Mouse (Mus musculus) adrenal gland, adult 2 months (tissue): Measurements from ENCODE around the gene Cngb1. TPM values are rescaled to one million over a fixed set of nuclear protein-coding genes. Genes with fewer than 3 reads are reported as not detected.
A peak's percentile ranks its signal among the peaks of the same experiment; 100 is the strongest.

ENCODE experiments used
- DNase-seq: peaks from one replicate; pipeline ENCODE4 v3.0.0; 2021
- long read RNA-seq: library from polyadenylated mRNA; stranded (forward); transcript quantifications from one replicate; pipeline ENCODE4 v2.0.0, GENCODE M21; 2021
- polyA plus RNA-seq: library from polyadenylated mRNA; depleted of rRNA; stranded (reverse); fragments of >200 nt; gene quantifications from 2 replicates; pipeline ENCODE4 v1.2.3, GENCODE M21; 2012; rRNA removed
- total RNA-seq, 2 experiments: library from RNA; stranded (reverse); gene quantifications; 2 replicates each; pipeline ENCODE4 v1.2.3; 2021

The Cngb1 gene
- total RNA-seq (1 to 10 TPM in 1 of 2 experiments, under 1 TPM in 1; 0.55 to 1.1 TPM), polyA plus RNA-seq (0.57 and 0.71 TPM in 2 replicates)
- long read RNA-seq, partial matches to known transcripts, result 1 of 3 reads
- long read RNA-seq, other reads (novel, unspliced or antisense), result 1 of 3 reads

GRCm38 (mm10) chr8:95306431-95306830 is at the start of gene Cngb1:
Gene Cngb1, minus strand, starts transcription at chr8:95306585.
- DNase-seq, result no peak

- no peak for DNase-seq
Observed at GRCm38 (mm10) chr8:95354606-95355005, 48.2 kb upstream of the Cngb1 start.

GRCm38 (mm10) chr8:95352871-95353866 is 46.8 kb upstream of the Cngb1 start:
- DNase-seq, result peak; percentile 72

- DNase-seq, result peak; percentile 88
Observed at GRCm38 (mm10) chr8:95352151-95352870, 45.9 kb upstream of the Cngb1 start, which contains the start of gene Mmp15. Gene Mmp15, plus strand, starts transcription at chr8:95352268.

- DNase-seq, result no peak
Observed at GRCm38 (mm10) chr8:95351461-95351860, 45.1 kb upstream of the Cngb1 start.

- peak; percentile 68 for DNase-seq
Observed at GRCm38 (mm10) chr8:95348811-95349630, 42.6 kb upstream of the Cngb1 start.

GRCm38 (mm10) chr8:95348356-95348755 is 42.0 kb upstream of the Cngb1 start:
- no peak for DNase-seq

GRCm38 (mm10) chr8:95346643-95347545 is 40.5 kb upstream of the Cngb1 start:
- peak; percentile 61 for DNase-seq

- DNase-seq, result no peak
Observed at GRCm38 (mm10) chr8:95344668-95345067, 38.3 kb upstream of the Cngb1 start.

GRCm38 (mm10) chr8:95341721-95342120 is 35.3 kb upstream of the Cngb1 start:
- DNase-seq, result peak; percentile 81

GRCm38 (mm10) chr8:95336363-95336762 is 30.0 kb upstream of the Cngb1 start:
- DNase-seq, result no peak

- no peak for DNase-seq
Observed at GRCm38 (mm10) chr8:95335706-95336105, 29.3 kb upstream of the Cngb1 start.

- DNase-seq, result no peak
Observed at GRCm38 (mm10) chr8:95332437-95333199, 26.2 kb upstream of the Cngb1 start.

- peak; percentile 97 for DNase-seq
Observed at GRCm38 (mm10) chr8:95331720-95332436, 25.5 kb upstream of the Cngb1 start, which contains the start of the genes Zfp319 and Usb1. Gene Zfp319, minus strand, starts transcription at chr8:95331950. Gene Usb1, plus strand, starts transcription at chr8:95332284.

GRCm38 (mm10) chr8:95331156-95331719 is 24.9 kb upstream of the Cngb1 start:
- no peak for DNase-seq

- no peak for DNase-seq
Observed at GRCm38 (mm10) chr8:95330367-95330766, 24.0 kb upstream of the Cngb1 start.

- DNase-seq, result no peak
Observed at GRCm38 (mm10) chr8:95327866-95328465, 21.6 kb upstream of the Cngb1 start.

GRCm38 (mm10) chr8:95326822-95327221 is 20.4 kb upstream of the Cngb1 start:
- no peak for DNase-seq
